Mouse (Mus musculus) CD4-positive, CD25-positive, alpha-beta regulatory T cell, adult 4 months (primary cell): Measurements from ENCODE around the gene Mpv17l2. TPM values are rescaled to one million over a fixed set of nuclear protein-coding genes. Genes with fewer than 3 reads are reported as not detected.

Source experiments
- ATAC-seq: one replicate; pipeline ENCODE4 v1.8.0; 2017
- polyA plus RNA-seq, 2 experiments: library from polyadenylated mRNA; unstranded; fragments of 100-300 nt; shearing (Covaris generic); gene quantifications; one replicate each; pipeline ENCODE4 v1.2.1; 2017

Mpv17l2 gene
- polyA plus RNA-seq, 2 experiments from 2014 or later = 30.2 to 39.2 TPM

DNA sequence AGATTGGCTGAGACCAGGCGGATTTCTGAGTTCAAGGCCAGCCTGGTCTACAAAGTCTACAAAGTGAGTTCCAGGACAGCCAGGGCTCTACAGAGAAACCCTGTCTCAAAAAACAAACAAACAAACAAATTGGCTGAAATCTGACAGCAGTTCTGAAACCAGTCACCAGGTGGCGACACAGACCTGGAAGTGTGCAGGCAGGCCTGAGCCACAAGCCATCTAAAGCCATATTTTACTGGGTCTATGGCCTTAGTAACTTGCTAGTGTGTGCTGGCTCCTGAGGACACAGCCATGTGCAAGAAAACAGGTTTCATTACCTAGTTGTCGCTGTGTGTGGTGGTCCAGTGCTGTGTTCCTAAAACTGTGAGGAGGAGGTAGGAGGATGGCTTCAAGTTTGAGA lies 40.0 kb downstream of the Mpv17l2 start:
- peak; percentile 65 for ATAC-seq

DNA sequence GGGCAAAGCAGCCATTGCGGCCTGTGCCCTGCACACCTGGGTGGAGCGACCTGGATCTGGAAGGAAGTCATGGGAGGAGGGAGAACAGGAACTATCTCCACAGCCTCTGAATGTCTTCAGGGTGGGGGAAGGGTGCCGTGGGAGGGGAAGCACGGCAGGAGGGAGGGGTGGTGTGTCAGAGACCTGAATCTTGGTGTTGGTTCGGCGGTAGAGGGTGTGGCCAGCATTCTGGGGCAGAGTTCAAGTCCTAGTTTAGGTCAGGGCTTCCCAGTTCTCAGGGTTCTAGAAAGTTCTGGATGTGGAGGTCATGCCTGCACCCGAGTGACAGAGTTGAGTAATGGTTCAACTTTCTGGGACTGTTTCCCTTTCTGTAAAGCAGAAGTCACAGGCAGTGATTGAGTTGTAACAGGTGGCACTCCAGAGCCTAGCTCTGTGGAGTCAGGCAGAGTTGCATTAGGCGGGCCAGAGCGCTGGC lies 40.9 kb downstream of the Mpv17l2 start:
- ATAC-seq = no peak

DNA sequence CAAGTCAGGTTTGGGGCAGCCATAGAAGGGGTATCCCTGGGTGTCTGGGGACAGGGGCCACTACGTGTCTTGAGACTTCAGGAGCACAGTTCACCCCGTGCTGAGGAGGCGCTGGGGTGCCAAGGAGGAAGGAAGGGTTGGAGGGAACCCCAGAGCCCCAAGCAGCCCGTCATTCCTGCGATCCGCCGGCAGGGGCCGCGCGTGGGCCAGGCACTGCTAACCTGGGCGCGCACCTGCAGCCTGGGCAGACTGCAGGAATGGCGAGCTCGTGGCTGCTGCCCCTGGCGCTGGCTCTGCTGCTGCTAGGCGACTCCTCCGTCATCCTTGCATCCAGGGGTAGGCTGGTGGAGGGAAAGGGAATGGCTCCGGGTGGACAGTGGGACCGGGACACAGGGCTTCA lies 42.4 kb downstream of the Mpv17l2 start, which contains the start of gene Gm3336:
Gene Gm3336 (plus strand): TSS at position 247 of the 400 bp plus-strand sequence.
- ATAC-seq = peak; percentile 86

DNA sequence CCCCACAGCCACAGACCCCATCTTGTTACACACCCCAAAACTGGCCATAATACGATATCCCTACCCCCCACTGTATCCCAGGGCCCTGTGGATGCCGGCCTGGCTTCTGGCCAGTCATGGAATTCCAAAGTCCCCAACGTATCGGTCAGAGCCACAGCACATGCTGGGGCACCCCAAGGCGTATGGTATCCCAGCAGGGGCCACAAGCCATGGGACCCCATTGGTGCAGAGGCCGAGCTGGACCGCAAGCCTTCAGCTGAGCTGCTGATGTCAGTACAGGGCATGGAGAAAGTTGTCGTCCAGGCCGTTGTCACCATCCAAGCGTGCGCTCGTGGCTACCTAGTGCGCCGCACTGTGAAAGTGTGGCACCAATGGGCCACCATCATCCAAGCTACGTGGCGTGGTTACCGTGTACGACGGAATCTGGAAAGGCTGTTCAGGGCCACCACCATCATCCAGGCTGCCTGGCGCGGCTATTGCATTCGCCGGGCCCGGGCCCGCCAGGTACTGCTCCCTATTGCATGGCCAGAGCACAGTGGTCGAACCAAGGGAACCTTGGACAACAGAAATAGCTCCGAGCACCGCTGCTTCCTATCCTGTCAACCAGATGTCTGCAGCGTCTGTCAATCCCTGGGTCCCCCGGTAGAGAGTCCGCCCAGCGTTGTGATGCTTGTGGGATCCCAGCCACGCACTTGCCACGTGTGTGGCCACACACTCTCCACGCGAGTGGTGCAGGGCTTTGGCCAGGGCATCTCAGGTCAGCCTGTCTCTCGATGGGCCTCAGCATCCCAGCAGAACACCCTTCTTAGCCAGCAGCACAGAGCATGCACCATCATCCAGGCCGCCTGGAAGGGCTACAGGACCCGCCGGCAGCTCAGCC lies 44.0 kb downstream of the Mpv17l2 start:
- no peak for ATAC-seq

DNA sequence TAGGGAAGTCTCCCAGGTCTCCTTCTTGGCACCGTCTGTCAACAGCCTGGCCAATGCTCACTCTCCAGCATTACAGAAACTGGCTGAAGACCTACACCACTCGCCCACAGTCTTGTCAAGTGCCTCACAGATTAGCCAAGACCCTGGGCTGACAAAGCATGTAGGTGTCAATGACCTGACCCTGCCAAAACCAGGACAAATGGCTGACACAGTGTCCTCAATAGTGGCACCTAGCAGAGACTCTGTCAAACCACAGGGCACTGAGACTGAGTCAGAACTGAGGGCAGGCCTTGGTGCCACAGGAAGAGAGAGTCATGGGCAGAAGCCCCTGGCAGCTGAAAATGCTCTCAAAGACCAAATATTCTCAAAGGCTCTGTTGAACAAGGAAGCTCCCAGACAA lies 45.7 kb downstream of the Mpv17l2 start:
- ATAC-seq = no peak

DNA sequence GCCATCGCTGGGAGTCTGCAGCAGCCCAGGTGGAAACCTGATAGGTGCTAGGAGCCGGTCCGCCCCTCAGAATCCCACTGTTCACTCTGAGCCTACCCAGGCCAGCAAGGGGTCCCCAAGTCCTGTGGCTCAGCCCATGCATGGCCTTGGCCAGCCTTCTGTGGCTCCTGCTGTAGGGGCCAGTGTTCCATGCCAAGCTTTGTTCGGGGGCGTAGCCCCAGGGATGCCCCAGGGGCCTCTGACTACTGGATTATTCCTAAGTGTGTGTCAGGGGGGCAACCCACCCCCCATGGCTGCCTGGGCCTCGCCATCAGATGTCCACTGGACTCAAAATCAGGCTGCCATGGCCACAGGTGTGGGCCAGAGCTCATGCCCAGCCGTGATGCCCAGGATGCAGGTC lies 46.8 kb downstream of the Mpv17l2 start:
- no peak for ATAC-seq

DNA sequence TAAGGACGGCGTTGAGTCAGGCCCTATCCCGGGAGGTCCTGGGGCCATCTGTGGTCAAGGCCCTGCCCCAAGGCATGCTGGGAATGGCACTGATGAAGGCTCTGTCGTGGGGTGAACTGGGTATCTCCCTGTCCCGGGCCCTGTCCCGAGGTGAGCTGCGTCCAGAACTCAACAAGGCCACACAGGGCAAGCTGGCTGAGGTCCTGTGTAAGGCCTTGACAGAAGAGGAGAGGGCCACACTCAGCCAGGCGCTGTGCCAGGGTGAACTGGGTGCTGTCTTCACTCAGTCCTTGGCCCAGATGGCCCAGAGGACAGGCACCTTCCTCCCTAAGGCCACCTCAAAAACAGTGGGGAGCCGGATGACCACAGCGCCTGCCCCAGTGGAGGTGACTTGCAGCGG lies 49.7 kb downstream of the Mpv17l2 start:
- no peak for ATAC-seq

DNA sequence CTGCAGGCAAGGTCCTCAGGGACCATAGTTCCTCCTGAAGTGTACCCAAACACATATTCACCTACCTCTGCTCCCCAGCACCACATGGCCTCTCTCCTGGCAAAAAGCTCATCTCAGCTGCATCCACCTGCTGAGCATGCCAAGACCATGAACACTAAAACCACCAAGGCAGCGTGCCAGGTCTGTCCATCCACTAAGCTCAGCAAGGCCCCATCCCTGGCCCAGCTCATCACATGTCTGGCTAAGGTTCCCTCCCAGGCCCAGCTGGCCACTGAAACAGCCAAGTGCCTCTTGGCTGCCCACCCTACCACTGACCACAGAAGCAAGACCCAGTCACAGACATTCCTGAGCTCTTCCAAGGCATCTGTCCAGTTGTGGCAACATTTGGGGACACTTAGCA lies 50.5 kb downstream of the Mpv17l2 start:
- ATAC-seq = no peak

DNA sequence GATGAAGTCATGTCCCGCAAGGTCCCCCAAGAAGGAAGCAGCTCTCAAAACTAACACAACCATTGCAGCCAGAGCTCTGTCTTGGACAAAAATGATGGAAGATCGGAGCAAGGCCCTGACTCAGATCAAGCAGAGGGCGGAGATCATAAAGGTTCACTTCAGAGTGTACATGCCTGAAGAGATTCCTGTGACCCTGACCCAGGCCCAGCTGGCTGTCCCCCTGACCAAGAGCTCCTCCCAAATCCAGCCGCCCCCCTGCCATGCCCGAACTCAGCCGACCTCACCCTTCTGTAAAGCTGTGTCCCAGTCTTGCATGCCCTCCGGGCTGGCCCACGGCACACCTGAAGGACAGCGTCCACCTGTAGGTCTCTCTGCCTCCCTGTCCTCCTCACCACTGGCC lies 51.0 kb downstream of the Mpv17l2 start:
- no peak for ATAC-seq

Other genes with a start within 250 kb of the Mpv17l2 start
- gene Fkbp8, start 233.2 kb downstream of the Mpv17l2 start, polyA plus RNA-seq = 100 to 1,000 TPM; 117 to 159 TPM
- gene Kxd1, start 233.0 kb downstream of the Mpv17l2 start, polyA plus RNA-seq = 100 to 1,000 TPM; 146 to 173 TPM
- 10 to 100 TPM; 41.4 to 50.4 TPM for gene Ell, start 221.5 kb downstream of the Mpv17l2 start, polyA plus RNA-seq
- gene Isyna1, start 166.6 kb downstream of the Mpv17l2 start, polyA plus RNA-seq = 10 to 100 TPM; 26.0 to 58.7 TPM
- gene Ssbp4, start 152.1 kb downstream of the Mpv17l2 start, polyA plus RNA-seq = 10 to 100 TPM in 1 of 2 experiments, 1 to 10 TPM in 1; 5.9 to 15.0 TPM
- under 1 TPM; 0.43 to 0.89 TPM for gene Lrrc25, start 144.8 kb downstream of the Mpv17l2 start, polyA plus RNA-seq
- gene Gdf15, start 128.5 kb downstream of the Mpv17l2 start, polyA plus RNA-seq = not detected
- gene Pgpep1, start 100.6 kb downstream of the Mpv17l2 start, polyA plus RNA-seq = 1 to 10 TPM; 7.0 to 9.5 TPM
- gene Lsm4, start 87.7 kb downstream of the Mpv17l2 start, polyA plus RNA-seq = 10 to 100 TPM; 86.8 to 94.5 TPM
- 10 to 100 TPM in 1 of 2 experiments, 1 to 10 TPM in 1; 7.6 to 23.3 TPM for gene Jund, start 62.0 kb downstream of the Mpv17l2 start, polyA plus RNA-seq
- gene Iqcn, start 57.5 kb downstream of the Mpv17l2 start, polyA plus RNA-seq = under 1 TPM in 1 of 2 experiments, not detected in 1; 0.07 TPM
- gene Gm3336, start 42.4 kb downstream of the Mpv17l2 start, polyA plus RNA-seq = not detected
- gene Pde4c, start 37.2 kb downstream of the Mpv17l2 start, polyA plus RNA-seq = under 1 TPM; 0.66 to 0.94 TPM
- gene Rab3a, start 6.3 kb downstream of the Mpv17l2 start, polyA plus RNA-seq = 1 to 10 TPM; 7.5 to 9.6 TPM
- gene Pik3r2, start 15.8 kb upstream of the Mpv17l2 start, polyA plus RNA-seq = 1 to 10 TPM; 4.3 to 4.5 TPM
- 10 to 100 TPM; 15.1 to 17.5 TPM for gene Mast3, start 44.1 kb upstream of the Mpv17l2 start, polyA plus RNA-seq
- gene Il12rb1, start 47.5 kb upstream of the Mpv17l2 start, polyA plus RNA-seq = 10 to 100 TPM; 13.7 to 24.7 TPM
- 1 to 10 TPM; 3.4 to 3.7 TPM for gene Arrdc2, start 78.8 kb upstream of the Mpv17l2 start, polyA plus RNA-seq
- not detected for gene Kcnn1, start 102.3 kb upstream of the Mpv17l2 start, polyA plus RNA-seq
- 10 to 100 TPM; 61.0 to 62.7 TPM for gene Ccdc124, start 113.0 kb upstream of the Mpv17l2 start, polyA plus RNA-seq
- not detected for gene Slc5a5, start 131.8 kb upstream of the Mpv17l2 start, polyA plus RNA-seq
- gene Rpl18a, start 136.5 kb upstream of the Mpv17l2 start, polyA plus RNA-seq = over 10,000 TPM in 1 of 2 experiments, 1,000 to 10,000 TPM in 1; 9,999 to 11,110 TPM
- 10 to 100 TPM; 13.8 to 17.2 TPM for gene Map1s, start 145.0 kb upstream of the Mpv17l2 start, polyA plus RNA-seq